Mouse (Mus musculus) hindbrain, embryonic 16.5 days (tissue): ENCODE measurements around the gene Smc3. TPM values are rescaled to one million over a fixed set of nuclear protein-coding genes. Genes with fewer than 3 reads are reported as not detected.
"Not testable (repeated sequence)": the region's sequence is repeated elsewhere in the genome, so short reads cannot be mapped to it uniquely, and the experiment has no call there.

Source experiments
- ATAC-seq: fragments of 200-750 bp; cut with Nextera tagmentation; 2 replicates; pipeline ENCODE4 v1.8.0; 2017; ENCODE audit warnings: moderate TSS enrichment, moderate library complexity
- H3K27ac ChIP-seq: fragments of 300-500 bp; sonication (generic); 2 replicates; pipeline ENCODE4 v1.5.1; 2014; ENCODE audit warnings: low read depth, mild to moderate bottlenecking, control low read depth, low read length, moderate library complexity
- H3K27me3 ChIP-seq: fragments of 300-500 bp; sonication (generic); replicated peaks from 2 replicates; pipeline ENCODE4 v1.6.1; 2014; ENCODE audit warnings: low read length; ENCODE audit not compliant: control insufficient read depth, insufficient read depth
- H3K36me3 ChIP-seq: fragments of 300-500 bp; sonication (generic); 2 replicates; pipeline ENCODE4 v1.6.1; 2014; ENCODE audit warnings: mild to moderate bottlenecking, low read length, moderate library complexity, mixed read lengths; ENCODE audit not compliant: control insufficient read depth, insufficient read depth
- H3K4me1 ChIP-seq: fragments of 300-500 bp; sonication (generic); 2 replicates; pipeline ENCODE4 v1.6.1; 2014; ENCODE audit warnings: low read depth, low read length; ENCODE audit not compliant: control insufficient read depth, insufficient read depth
- H3K4me2 ChIP-seq: fragments of 300-500 bp; sonication (generic); 2 replicates; pipeline ENCODE4 v1.6.1; 2014; ENCODE audit warnings: mild to moderate bottlenecking, low read length, control low read depth, moderate library complexity
- H3K4me3 ChIP-seq: fragments of 300-500 bp; sonication (generic); 2 replicates; pipeline ENCODE4 v1.5.1; 2014; ENCODE audit warnings: mild to moderate bottlenecking, low read length, control low read depth, moderate library complexity
- H3K9ac ChIP-seq: fragments of 300-500 bp; sonication (generic); 2 replicates; pipeline ENCODE4 v1.6.1; 2014; ENCODE audit warnings: low read depth, mild to moderate bottlenecking, control low read depth, low read length, moderate library complexity
- H3K9me3 ChIP-seq: fragments of 300-500 bp; sonication (generic); 2 replicates; pipeline ENCODE4 v1.6.1; 2014; ENCODE audit warnings: mild to moderate bottlenecking, low read length, moderate library complexity; ENCODE audit not compliant: control insufficient read depth
- WGBS: fragments of 180-500 bp; shearing (Covaris S2); extraction: QIAGEN DNeasy Blood & Tissue Kit; methylation state at CpG from one replicate; pipeline ENCODE4 v1.1.7; 2014; 5-methylcytosine and 5-hydroxymethylcytosine counted together
- polyA plus RNA-seq: library from polyadenylated mRNA; unstranded; fragments of >200 nt; fragmentation: Nextera tagmentation; extraction: Ambion mirVana; gene quantifications from 2 replicates; pipeline ENCODE4 v1.2.1, GENCODE M21; 2015

The Smc3 gene
- polyA plus RNA-seq, 1 experiment from 2014 or later: 49.9 TPM

GRCm38 (mm10) chr19:53574131-53574530 lies 26.1 kb upstream of the Smc3 start:
- Histone ChIP-seq H3K4me2 (no peak overlapping the region), H3K4me1 (0 out of 2 replicates have a peak, but pooled peaks cover 2% of the 10 kb centered on the region), H3K36me3 (no peaks in the 10 kb centered on the region), H3K4me3 (no peak overlapping the region), H3K9ac (no peak overlapping the region), H3K27me3 (no peaks in the 10 kb centered on the region), H3K9me3 (no peaks in the 10 kb centered on the region), H3K27ac (no peak overlapping the region)
- ATAC-seq: no peak
- 50% methylated on average over 8 of the region's 8 CpGs for WGBS

- WGBS: 89% methylated on average over 7 of the region's 7 CpGs
- no peak overlapping the region for H3K9ac ChIP-seq
These were observed 25.7 kb upstream of the Smc3 start for GRCm38 (mm10) chr19:53574546-53574945.

GRCm38 (mm10) chr19:53575296-53576010 lies 24.7 kb upstream of the Smc3 start:
- no peak for ATAC-seq
- Histone ChIP-seq H3K9ac (no peak overlapping the region), H3K27me3 (no peaks in the 10 kb centered on the region), H3K4me1 (0 out of 2 replicates have a peak, but pooled peaks cover 2% of the 10 kb centered on the region), H3K36me3 (no peaks in the 10 kb centered on the region), H3K27ac (no peak overlapping the region), H3K4me2 (no peak overlapping the region), H3K4me3 (no peak overlapping the region), H3K9me3 (no peaks in the 10 kb centered on the region)
- WGBS: 79% methylated on average over 4 of the region's 4 CpGs

More at GRCm38 (mm10) chr19:53574546-53574945, 25.7 kb upstream of the Smc3 start:
- H3K36me3 ChIP-seq: no peaks in the 10 kb centered on the region
- no peak overlapping the region for H3K4me3 ChIP-seq
- ATAC-seq: no peak
- H3K27ac ChIP-seq: no peak overlapping the region
- H3K9me3 ChIP-seq: no peaks in the 10 kb centered on the region
- H3K4me2 ChIP-seq: no peak overlapping the region
- H3K27me3 ChIP-seq: no peaks in the 10 kb centered on the region
- 0 out of 2 replicates have a peak, but pooled peaks cover 2% of the 10 kb centered on the region for H3K4me1 ChIP-seq

- H3K9me3 ChIP-seq: no peaks in the 10 kb centered on the region
- H3K9ac ChIP-seq: no peak overlapping the region
- no peaks in the 10 kb centered on the region for H3K36me3 ChIP-seq
- no peak overlapping the region for H3K4me3 ChIP-seq
- 0 out of 2 replicates have a peak, but pooled peaks cover 2% of the 10 kb centered on the region for H3K4me1 ChIP-seq
- H3K27me3 ChIP-seq: no peaks in the 10 kb centered on the region
- WGBS: 89% methylated on average over 7 of the region's 7 CpGs
- no peak overlapping the region for H3K4me2 ChIP-seq
- no peak overlapping the region for H3K27ac ChIP-seq
- ATAC-seq: no peak
These were observed 24.1 kb upstream of the Smc3 start for GRCm38 (mm10) chr19:53576061-53576460.

- Histone ChIP-seq H3K27me3 (no peaks in the 10 kb centered on the region), H3K4me2 (no peak overlapping the region), H3K9ac (no peak overlapping the region), H3K36me3 (no peaks in the 10 kb centered on the region), H3K4me3 (no peak overlapping the region), H3K9me3 (no peaks in the 10 kb centered on the region), H3K27ac (no peak overlapping the region), H3K4me1 (0 out of 2 replicates have a peak, but pooled peaks cover 2% of the 10 kb centered on the region)
- 53% methylated on average over 11 of the region's 11 CpGs for WGBS
- ATAC-seq: no peak
These were observed 23.0 kb upstream of the Smc3 start for GRCm38 (mm10) chr19:53577025-53577800.

GRCm38 (mm10) chr19:53578597-53579252 lies 21.5 kb upstream of the Smc3 start:
- Histone ChIP-seq H3K9ac (no peak overlapping the region), H3K4me3 (no peak overlapping the region), H3K36me3 (no peaks in the 10 kb centered on the region), H3K27ac (no peak overlapping the region), H3K4me2 (peak overlapping the region; percentile 33; the same call in 1 of the 2 replicates), H3K27me3 (no peaks in the 10 kb centered on the region), H3K9me3 (no peaks in the 10 kb centered on the region), H3K4me1 (0 out of 2 replicates have a peak, but pooled peaks cover 2% of the 10 kb centered on the region)
- ATAC-seq: peak; percentile 70
- 13% methylated on average over 8 of the region's 8 CpGs for WGBS

DNA sequence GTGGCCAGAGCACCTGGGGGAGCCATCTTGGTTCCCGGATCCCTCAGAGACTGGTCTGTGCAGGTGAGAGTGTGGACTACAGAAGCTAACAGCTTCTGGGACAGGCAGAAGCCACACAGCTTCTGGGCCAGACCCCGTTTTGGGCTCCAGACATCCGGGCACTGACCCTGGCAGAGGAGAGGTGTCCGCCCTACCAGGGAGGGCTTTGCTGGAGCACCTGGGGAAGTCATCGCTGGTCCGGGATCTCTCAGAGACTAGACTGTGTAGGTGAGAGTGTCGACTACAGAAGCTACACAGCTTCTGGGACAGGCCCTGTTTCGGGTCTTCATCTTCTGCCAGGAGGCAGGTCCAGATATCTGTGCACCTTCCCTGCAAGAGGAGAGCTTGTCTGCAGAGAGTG lies 19.9 kb upstream of the Smc3 start:
- not testable (repeated sequence) for H3K27me3 ChIP-seq, H3K36me3 ChIP-seq, H3K27ac ChIP-seq, H3K4me2 ChIP-seq, H3K4me1 ChIP-seq, H3K9ac ChIP-seq, ATAC-seq, H3K4me3 ChIP-seq
- WGBS: 92% methylated on average over 8 of the region's 8 CpGs
- peaks cover 13% of the 10 kb centered on the region for H3K9me3 ChIP-seq

DNA sequence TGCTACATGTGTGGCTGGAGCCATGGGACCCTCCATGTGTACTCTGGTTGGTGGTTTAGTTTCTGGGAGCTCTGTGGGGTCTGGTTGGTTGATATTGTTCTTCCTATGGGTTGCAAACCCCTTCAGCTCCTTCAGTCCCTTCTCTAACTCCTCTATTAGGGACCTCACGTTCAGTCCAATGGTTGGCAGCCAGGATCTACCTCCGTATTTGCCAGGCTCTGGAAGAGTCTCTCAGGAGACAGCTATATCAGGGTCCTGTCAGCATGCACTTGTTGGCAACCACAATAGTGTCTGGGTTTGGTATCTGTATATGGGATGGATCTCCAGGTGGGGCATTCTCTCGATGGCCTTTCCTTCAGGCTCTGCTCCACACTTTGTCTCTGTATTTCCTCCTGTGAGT lies 12.5 kb upstream of the Smc3 start:
- not testable (repeated sequence) for ATAC-seq
- WGBS: 91% methylated on average over 3 of the region's 3 CpGs

DNA sequence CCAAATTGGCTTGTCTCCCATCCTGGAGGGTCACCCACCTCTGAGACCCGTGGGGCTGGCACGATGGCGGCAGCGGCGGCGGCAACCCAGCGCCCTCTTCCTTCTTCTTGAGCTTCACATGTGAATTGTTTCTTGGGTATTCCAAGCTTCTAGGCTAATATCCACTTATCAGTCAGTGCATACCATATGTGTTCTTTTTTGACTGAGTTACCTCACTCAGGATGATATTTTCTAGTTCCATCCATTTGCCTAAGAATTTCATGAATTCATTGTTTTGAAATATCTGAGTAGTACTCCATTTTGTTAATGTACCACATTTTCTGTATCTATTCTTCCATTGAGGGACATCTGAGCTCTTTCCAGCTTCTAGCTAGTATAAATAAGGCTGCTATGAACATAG lies 11.2 kb upstream of the Smc3 start, which contains the start of gene Nutf2-ps1:
Gene Nutf2-ps1, minus strand, starts transcription at position 101 of the 400 bp plus-strand sequence.
- not testable (repeated sequence) for H3K36me3 ChIP-seq, H3K27me3 ChIP-seq, H3K4me2 ChIP-seq, ATAC-seq, H3K27ac ChIP-seq, H3K4me1 ChIP-seq, H3K4me3 ChIP-seq, H3K9ac ChIP-seq
- peaks cover 18% of the 10 kb centered on the region for H3K9me3 ChIP-seq
- 94% methylated on average over 7 of the region's 7 CpGs for WGBS

More for the DNA sequence above, 12.5 kb upstream of the Smc3 start:
- not testable (repeated sequence) for H3K4me2 ChIP-seq, H3K4me3 ChIP-seq, H3K36me3 ChIP-seq, H3K9ac ChIP-seq, H3K4me1 ChIP-seq, H3K27me3 ChIP-seq, H3K27ac ChIP-seq
- H3K9me3 ChIP-seq: peaks cover 20% of the 10 kb centered on the region
